Mouse (Mus musculus) ovary, postnatal 10 days (tissue): ENCODE results near the gene Zmynd10.
A peak's percentile ranks its signal among the peaks of the same experiment; 100 is the strongest.

Source experiments
- DNase-seq: peaks from one replicate; pipeline ENCODE4 v3.0.0; 2022; ENCODE audit warnings: low spot score

Zmynd10 gene

DNA sequence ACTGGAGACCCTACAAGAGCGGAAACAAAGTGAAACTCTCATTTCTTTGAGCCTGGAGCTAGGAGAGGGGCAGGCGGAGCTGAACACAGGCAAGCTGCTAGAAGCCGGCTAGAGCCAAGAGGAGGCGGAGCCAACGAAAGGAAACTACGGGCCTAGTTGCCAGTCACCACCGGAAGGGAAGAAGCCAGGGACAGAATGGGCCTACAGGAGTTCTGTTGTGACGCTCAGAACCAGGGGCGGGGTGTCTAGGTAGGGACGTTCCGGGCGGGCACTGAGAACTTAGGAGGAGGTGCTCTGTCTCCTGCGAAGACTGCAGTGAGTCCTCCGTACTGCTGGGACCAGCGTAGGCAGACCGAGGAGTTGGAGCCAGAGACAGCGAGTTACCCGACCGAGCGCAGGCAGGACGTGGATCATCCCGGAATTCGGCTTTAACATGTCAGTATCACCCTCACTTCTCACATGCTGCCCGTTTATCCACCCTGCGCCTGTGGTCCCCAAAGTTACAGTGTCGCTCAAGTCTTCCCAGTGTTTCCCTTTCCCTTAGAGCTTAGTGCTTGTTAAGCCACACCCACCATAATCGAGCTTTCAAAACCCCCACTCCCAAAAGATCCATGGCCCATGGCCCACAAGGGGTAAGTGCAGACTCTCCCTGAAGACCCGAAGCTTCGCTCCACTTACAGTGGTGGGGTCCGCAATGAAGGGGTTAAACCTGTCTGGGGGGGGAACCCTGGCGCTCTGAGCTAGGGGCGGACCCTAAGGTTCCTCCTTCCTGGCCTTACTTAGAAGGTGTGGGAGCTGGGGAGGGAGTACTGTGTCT, 33.6 kb downstream of the Zmynd10 start, which contains the start of gene Hyal3:
Gene Hyal3, plus strand, starts transcription at position 318 of the 817 bp plus-strand sequence.
- peak; percentile 67 for DNase-seq

DNA sequence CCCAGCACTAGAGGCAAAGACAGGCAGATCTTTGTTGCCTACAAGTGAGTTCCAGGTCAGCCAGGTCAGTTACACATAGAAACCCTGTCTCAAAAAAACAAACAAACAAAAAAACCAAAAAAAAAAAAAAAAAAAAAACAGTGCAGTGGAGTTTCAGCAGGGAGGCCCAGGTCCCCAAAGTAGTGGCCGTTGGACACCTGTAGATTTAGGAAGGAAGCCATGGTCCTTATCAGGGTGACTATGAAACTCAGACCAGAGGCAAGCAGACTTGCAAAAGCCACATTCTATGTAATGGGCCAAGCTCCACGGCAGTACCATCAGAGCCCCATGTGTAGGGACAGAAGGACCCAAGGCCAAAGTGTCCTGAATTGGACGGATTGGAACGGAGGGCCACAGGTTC, 34.5 kb downstream of the Zmynd10 start:
- no peak for DNase-seq

DNA sequence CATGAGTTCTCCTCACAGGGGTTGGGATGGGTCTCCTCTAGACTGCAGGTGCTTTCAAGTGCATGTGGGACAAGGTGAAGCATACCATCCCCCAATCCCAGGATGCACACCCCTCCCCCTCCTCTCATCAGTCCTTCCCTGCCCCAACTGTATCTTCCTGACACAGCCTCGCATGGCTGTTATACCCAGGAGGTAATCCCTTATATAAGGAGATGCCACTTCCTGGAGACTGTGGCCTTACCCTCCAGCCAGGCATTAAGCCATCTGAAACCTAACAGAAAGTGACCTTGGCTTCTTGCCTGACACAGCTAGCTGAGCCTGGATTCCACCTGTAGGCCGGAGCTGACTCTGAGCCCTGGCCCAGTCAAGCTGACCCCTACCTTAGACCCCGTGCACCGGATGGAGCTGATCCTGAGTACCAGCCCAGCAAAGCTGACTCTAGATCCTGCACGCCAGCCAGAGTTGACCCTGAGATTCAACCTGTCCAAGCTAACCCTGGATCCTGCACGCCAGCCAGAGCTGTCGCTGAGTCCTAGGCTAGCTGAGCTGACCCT, 35.5 kb downstream of the Zmynd10 start:
- no peak for DNase-seq

DNA sequence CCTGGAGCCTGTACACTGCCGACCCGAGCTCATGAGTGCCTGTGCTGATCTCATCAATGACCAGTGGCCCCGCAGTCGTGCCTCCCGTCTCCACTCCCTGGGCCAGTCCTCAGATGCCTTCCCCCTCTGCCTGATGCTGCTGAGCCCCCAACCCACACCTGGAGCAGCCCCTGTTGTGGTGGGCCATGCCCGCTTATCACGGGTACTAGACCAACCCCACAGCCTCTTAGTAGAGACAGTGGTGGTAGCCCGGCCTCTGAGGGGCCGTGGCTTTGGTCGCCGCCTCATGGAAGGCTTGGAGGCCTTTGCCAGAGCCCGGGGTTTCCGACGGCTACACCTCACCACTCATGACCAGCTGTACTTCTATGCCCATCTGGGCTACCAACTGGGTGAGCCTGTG, 36.1 kb downstream of the Zmynd10 start:
- DNase-seq = no peak

DNA sequence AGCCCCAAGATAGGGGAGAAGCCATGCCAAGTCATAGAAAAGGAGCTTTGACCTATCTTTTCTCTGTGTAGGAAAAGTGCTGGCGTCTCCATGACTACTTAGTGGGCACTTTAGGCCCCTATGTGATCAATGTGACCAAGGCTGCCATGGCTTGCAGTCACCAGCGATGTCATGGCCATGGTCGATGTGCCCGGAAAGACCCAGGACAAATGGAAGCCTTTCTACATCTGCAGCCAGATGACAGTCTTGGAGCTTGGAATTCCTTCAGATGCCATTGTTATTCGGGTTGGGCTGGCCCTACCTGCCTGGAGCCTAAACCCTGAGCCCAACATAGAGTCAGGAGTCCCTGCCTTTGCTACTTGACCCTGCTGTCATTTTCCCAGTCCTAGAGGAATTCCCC, 39.4 kb downstream of the Zmynd10 start:
- DNase-seq = no peak

DNA sequence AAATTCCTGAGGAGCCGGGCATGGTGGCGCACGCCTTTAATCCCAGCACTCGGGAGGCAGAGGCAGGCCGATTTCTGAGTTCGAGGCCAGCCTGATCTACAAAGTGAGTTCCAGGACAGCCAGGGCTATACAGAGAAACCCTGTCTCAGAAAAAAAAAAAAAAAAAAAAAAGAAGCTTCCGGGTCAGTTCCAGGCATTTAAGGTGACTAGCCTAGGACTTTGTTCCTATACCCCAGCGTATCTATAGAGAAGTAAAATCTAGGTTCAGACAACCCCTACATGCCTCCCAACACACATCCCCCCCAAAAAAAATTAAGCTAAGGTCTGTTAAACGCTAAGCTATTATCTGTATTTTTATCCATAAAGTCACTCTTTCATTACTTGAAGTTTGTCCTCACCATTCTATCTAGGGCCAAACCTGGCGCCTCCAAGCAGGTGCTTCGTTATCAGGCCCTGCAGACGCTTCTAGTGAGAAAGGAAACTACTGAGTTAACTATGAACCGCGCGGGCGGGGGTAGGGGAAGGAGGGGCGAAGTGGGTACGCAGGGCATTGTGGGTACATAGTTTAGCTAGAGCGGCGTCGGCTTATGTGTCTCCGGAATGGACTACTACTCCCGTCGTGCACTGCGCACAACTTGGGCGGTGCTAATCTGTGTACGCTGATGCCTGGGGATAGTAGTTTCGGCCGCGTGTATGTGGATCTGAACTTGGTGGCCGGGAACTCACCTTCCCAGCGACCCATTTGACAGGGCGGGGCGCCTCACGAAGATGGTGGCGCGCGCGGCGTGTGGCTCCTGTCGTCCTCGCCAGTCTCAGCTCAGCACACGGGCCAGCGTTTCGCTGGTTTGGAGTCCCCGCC, 40.1 kb downstream of the Zmynd10 start, which contains the start of gene Ifrd2:
Gene Ifrd2, plus strand, starts transcription at position 669 of the 859 bp plus-strand sequence.
- DNase-seq = peak; percentile 74

DNA sequence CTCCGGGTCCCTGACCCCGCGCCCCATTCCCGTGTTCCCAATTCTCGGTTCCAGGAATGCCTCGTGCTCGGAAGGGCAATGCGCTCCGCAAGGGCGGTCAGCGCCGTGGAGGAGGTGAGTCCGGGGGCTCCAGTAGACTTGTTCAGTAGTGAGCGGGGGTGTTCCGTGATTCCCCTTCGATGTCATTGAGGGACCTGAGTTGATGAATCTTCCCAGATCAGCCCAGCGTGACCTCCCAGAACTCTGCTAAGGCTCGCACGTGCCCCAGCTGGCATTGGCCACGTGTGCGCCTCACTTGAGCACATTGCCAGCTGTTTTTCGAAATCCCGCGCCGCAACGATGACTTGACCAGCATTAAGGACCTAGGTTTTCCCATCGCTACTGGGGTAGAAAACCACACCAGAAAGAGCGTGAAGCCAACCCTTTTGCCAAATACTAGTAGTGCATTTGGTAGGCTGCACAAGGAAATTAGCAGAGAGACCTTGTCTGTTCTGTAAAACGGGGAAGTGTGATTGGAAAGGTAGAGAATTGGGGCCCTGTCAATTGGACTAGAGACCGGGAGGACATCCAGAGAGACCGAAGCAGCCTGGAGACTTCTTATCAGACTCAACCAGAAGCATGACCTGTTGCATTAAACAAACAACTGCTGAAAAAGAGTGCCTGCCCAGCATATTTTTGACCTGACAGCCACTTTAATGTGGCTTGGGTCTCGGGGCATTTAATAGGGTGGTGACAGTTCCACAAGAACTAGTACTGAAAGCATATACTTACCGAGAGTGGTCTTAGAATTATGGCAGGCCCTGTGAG, 40.9 kb downstream of the Zmynd10 start:
- no peak for DNase-seq

DNA sequence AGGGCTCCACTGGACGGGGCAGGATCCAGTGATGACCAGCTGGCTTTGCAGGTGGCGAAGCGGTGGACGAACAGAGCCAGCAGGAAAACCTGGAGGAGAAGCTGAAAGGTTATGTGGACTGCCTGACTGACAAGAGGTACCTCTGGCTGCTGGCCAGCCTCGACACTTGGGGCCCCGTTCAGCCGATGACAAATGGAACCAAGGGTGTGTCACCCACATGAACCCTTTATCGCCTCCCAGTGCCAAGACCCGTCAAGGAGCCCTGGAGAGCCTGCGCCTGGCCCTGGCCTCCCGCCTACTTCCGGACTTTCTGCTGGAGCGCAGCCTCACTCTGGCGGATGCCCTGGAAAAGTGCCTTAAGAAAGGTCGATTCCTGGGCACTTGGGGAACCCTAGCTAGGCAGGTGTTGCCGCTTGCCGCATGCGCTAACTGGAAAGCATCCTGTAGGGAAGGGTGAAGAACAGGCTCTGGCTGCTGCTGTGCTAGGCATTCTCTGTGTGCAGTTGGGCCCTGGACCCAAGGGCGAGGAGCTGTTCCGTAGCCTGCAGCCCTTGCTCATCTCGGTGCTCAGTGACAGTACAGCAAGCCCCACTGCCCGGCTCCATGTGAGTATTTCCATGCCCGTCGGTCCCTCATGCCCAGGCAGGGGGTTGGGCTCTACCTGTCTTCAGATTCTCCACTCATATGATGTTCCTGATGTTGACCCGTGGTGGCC, 43.1 kb downstream of the Zmynd10 start:
- no peak for DNase-seq

DNA sequence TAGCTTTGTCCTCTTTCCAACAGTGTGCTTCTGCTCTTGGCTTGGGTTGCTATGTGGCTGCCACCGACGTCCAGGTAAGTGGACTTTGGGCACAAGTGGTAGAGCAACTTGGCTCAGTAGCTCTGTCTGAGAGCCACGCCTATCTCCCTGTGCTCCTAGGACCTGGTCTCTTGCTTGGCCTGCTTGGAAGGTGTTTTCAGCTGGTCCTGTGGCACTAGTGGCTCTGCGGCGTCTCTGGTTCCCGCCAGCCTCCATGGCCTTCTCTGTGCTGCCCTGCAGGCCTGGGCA, 43.6 kb downstream of the Zmynd10 start:
- no peak for DNase-seq

DNA sequence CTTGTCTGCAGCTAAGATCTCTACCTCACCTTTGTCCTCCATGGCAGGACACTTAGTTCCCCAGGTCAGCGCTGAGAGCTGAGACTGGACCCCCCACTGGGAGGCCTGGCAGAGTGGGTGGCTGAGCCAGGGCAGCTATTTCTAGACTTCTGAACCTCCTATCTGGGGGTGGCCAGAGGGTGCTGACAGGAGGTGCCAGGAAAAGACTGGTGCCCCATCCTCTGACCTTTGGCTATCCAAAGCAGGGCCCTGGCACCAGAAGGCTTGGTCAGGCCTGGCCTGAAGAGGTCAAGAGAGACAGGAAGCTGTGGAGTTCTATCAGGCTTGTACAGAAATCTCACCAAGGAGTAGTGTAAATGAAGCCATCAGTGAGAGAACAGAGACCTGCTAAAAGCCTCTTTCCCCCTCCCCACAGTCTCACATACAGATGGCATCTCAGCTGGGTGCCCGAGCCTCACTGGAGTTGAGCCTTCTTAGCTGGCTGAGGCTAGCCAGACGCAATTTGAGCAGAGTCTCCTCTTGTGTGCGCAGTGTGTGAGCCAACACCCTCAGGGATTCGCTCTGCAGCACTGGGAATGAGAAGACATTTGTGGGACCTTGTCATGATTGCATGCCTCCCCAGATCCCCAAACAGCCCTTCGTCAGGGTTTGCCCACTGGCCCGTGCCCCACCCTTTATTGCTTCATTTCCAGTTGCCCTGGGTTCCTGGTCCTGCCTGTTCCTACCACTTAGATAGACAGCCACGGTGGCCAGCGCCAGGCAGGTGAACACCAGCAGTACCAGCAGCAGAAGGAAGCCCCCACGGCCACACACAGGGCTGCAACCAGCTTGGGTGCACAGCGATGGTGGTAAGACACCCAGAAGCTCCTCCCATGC, 46.2 kb downstream of the Zmynd10 start:
- DNase-seq = no peak

DNA sequence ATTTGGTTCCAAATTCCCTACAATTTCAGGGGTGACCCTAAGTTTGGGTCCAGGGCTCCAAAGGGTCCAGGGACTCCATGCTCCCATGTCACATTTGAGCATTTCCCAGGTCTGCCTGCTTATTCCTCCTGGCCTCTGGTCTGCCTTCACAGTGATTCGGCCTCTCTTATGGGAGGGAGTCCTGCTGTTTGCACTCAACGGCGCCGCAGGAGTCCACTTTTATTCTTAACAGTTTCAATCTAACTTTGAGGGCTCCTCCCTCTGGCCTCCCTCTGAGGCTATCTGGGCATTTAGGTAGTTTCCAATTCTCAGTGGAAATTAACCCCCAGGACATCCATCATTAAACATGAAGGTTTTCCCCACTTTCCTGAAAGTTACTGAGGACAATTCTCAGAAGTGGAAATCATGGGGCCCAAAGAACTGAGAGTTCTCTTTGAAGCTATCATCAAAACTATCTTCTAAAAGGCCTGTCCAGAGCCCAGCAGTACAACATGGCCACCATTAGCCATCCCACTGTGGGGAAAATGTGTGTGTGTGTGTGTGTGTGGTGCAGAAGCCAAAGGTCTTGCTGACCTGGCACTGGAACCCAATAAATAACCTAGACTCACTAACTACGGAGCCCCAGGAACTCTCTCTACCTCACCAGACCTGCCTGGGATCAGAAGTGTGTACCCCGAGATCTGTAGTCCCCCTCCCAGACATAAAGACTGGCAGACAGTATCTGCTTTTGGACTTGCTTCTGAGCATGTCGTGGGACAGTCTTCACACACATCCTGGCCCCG, 47.4 kb downstream of the Zmynd10 start:
- no peak for DNase-seq

DNA sequence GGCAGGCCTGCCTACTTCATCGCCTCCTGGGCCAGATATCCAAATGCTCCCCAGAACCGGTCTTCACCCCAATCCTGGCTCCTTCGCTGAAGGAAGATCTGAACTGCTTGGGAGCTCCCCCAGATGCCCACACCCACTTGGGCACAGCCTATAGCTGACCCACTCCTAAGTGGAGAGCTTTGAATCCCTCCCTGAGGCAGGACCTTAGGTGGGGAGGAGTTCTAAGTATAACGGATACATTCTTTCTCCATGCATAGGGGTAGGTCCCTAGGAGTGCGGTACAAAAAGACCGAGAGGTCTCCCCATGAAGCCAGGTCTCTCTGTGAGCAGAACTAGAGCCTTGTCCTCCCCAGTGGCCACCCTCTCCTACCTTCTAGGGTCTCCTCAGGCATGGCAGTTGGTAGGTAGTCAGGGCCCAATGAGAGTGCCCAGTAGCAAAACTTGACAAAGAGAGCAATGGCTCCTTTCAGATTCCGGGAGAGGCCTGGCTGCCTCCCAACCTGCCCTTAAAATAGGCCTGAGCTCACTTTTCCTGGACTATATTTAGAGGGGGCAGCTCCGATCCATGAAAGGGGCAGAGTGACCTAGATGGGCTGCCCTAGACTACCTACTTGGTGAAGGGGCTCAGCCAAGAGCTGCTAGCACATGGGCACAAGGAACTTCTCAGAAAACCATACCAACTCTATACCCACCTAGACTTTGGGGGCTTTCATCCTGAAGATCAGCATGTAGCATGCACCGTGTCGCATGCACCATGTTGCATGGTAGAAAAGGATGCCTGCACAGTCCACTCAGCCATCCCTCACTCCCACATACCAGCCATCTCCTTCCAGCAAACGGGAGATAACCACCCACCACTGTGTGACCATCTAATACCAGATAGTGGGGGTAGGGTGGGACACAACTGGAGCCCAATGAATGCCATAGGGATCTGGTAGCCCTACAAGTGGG, 49.8 kb downstream of the Zmynd10 start:
- no peak for DNase-seq

DNA sequence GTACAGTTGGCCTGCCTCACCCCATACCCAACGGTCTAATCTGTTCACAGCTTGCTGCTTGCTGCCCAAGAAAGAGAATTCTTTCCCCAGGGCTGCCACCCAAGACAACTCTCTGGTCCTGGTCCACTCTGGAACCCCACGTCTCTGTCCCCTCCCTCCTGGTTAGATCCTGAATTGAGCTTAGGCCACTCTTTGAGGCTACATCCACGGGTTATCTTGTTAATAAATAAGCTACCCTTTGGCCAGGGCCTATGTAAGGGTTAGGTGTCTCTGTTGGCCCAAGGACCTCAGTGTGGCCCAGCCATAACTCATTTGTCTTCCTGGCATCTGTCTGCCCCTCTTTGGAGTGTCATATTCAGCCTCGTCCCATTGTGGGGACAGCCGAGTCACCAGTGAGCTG, 51.3 kb downstream of the Zmynd10 start:
- DNase-seq = no peak

DNA sequence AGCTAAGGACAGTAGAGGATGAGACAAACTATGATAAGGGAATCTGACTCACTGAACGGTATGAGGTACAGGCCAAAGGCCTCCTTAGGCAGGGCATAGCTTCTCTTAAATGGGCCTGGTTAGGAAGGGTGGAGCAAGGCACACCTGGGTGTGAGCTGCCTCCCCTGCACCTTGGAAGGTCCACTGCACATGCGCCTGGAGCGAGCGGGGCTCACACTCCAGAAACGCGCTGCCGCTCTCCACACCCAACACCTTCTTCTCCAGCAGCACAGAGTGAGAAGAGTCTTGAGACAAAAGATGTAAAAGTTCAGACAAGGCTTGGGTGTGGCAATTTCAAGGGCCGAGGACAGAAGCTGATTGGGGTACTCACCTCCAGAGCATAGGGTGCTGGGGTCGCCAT, 52.3 kb downstream of the Zmynd10 start:
- DNase-seq = no peak

DNA sequence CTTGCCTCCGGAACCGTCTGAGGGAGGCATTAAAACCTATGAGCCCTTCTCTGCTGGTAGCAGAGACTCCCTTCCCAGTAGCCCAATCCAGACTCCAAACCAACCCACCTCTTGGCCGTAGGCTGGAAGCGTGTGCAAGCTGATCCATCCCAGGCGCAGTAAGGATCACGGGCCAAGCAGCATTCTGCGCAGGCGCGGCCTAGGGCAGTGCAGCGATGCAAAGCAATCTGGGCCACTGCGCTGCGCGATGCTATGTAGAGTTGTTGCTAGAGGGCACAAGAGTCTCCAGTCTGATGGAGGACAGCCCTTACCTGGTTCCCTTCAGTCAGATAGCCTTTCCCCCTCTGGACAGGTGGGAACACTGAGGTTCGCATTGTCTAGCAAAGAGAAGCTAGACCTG, 52.7 kb downstream of the Zmynd10 start:
- no peak for DNase-seq

DNA sequence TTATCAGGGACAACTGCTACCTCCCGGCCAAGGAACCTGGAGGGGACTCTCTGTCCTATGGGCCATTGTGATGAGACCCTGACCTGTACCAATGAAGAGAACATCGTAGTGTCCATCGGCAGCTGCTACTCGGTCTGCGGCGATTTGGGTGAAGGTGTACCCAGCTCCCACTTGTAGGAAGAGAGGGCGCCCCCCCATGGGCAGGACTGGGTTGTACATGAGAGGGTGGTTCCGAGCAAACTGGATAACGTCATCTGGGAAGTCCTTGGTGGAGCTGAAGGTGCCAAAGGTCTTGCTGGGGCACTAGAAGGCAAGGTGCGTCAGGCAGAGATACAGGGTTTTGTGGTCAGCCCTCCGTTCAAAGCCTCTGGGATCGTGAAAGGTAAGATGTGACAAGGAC, 53.6 kb downstream of the Zmynd10 start:
- DNase-seq = no peak
